Mouse (Mus musculus) regulatory T cell (primary cell): ENCODE measurements around the gene C1qtnf9.

Experiments used
- in situ Hi-C: fragments of 300-600 bp; cut with MboI, MseI; formaldehyde crosslinking; loops from one replicate; pipeline ENCODE4 v1.15.1; 2025; ENCODE audit warnings: high pct_unique_total_duplicates

The C1qtnf9 gene

DNA sequence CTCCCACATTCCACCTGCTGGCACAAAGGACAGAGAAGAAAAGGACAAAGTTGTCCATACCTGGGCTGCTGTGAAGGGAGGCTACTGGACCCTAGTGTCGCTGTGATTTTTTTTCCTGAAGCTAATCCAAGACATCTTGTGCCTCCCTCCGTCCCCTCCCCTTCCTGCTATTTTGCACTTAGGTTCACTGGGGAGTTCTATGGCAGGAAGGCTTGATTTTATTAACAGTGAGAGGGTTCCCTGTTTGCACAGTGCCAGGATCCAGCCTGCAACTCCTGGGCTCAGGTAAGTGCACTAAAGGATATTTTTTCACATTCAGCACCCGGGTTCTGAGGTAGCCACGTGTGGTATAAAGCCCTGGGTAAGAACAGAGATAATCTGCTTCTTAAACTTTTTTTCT lies at the start of gene C1qtnf9:
Gene C1qtnf9, plus strand, starts transcription at position 251 of the 400 bp plus-strand sequence.
- in situ Hi-C loops: no loop called here

DNA sequence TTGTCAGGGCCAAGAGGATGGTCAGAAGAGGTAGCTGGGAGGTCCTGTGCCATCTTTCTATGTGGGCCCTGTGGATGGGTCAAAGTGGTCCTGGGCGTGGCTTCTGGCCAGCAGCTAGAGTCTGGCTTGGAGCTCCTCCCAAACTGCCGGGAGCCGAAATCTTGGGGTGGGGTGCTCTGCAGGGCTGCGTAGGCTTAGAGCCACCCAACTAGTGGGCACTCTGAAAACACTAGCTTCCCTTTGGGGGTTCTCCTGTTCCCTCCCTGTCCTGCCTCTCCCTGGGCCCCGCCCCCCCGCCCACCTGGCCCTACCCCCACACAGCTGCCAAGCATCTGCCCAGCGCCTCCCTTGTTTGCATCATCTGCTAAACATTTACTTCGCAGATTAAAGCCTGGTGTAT lies 46.6 kb upstream of the C1qtnf9 start:
- in situ Hi-C loops: loop anchor here (10.0 kb wide), 1 partner anchor 963 kb away; no protein-coding TSS in a partner anchor

DNA sequence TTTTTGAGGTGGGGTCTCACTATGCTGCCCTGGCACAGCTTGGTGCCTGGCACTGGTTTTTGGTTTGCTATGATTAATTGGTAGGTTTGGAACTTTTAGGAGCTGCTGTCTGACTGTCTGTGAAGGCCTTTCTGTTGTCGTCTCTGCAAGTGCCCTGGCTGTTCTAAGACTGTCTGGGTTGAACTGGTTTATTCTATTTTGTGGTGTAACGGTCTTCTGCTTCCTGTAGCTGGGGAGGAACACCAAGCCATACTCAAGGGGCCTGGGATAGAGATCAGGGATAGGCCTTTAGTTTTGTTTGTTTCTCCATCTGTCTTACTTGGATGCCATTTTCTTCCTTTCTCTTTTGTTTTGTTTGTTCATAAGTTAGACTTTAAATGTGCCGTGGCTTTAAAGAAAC lies 46.0 kb upstream of the C1qtnf9 start:
- in situ Hi-C loops: loop anchor here (10.0 kb wide), 1 partner anchor 963 kb away; no protein-coding TSS in a partner anchor

DNA sequence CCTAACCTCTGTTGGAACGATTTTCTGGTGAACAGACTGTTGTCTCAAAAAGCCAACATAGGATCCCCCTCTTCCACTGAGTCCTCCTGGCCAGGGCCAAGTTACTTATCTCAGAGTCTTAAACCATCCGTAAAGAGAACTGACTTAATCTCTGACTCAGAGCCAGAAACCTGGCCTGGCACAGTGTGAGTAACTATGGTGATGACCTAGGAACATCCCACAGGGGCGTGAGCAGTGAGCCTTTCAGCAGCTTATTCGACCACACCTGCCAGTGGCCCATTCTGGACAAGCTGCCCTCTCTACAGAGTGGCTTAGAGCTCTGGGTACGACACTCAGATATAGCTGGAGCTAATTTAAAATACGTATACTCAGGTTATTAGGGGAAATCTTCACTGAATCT lies 41.8 kb upstream of the C1qtnf9 start:
- in situ Hi-C loops: loop anchor here (10.0 to 25.0 kb wide), 3 partner anchors 464 to 1611 kb away; partner anchors contain the start of genes Gm49336, Mtmr6 and Nupl1

DNA sequence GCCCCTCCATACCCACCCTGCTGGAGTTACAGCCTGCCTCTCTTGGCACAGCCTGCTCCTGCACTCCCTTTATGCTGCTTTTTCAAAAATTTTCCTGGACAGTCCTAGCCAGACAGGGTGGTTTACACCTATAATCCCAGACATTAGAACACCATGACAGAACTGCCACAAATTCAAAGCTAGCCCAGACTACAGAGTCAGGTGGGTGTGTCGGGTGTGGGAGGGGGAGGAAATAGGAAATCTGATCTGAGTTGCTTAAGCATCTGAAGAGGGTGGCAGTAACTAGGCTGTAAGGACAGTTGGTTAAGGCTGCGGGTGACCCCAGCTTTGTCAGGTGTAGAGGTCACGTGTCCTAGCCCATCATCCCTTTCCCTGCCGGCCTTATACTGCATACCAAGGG lies 40.8 kb upstream of the C1qtnf9 start:
- in situ Hi-C loops: loop anchor here (10.0 to 25.0 kb wide), 3 partner anchors 465 to 1610 kb away; partner anchors contain the start of genes Gm49336, Mtmr6 and Nupl1

DNA sequence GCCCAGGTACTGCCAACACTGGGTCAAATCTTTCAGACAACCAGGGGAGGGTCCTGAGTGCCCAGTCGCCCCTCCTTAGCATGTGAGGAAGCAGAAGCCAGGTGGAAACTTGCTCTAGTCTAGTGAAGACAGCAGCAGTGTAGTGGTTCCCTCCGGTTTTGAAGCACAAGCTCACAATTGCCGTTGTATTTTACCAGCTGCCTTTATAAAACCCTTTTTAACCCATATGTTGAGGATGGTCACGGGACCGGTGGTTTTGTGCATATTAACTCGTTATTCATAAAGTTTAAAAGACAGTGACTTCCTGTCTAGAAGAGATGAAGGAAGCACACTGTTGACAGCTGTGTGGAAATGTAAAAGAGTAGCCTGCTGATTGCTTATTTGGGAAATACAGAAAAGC lies 35.9 kb upstream of the C1qtnf9 start:
- in situ Hi-C loops: loop anchor here (25.0 kb wide), 2 partner anchors 470 to 1605 kb away; partner anchors contain the start of genes Gm49336, Mtmr6 and Nupl1

DNA sequence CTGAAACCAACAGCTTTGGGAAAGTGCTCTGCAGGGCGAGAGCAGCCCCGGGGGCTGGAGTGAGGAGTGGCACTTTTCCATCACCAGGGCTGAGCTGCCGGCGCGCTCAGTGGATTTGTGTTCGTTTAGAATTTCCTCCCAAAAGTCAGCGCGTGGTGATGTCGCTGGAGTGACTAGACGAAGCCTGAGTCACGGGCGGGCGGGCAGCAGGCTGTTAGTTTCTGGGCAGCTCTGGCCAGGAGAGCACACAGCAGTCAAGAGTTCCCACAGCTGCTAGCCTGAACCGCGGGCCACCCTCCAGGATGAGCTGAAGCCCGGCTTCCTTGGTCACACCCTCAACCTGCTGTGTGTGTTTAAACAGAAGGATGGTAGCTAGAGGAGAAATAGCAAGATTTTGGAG lies 35.1 kb upstream of the C1qtnf9 start:
- in situ Hi-C loops: loop anchor here (25.0 kb wide), 2 partner anchors 470 to 1605 kb away; partner anchors contain the start of genes Gm49336, Mtmr6 and Nupl1

DNA sequence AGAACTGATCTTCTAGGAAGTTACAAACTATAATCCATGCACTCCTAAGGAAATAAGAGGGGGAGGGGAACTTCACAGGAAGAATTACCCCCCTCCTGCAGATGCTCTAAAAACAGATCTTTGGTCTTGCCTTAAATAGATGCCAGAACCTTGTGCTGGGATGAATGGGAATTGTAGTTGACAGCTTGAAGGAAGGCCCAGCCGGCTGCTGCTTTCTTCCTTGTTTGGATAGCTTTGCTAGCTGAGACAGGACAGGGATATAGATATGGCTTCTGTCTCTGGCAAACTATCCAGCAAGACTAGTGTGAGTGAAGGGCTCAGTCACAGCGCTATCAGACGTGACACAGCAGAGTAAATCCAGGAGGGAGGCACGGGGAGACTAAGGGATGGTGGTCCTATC lies 34.2 kb upstream of the C1qtnf9 start:
- in situ Hi-C loops: loop anchor here (25.0 kb wide), 2 partner anchors 471 to 1604 kb away; partner anchors contain the start of genes Gm49336, Mtmr6 and Nupl1

DNA sequence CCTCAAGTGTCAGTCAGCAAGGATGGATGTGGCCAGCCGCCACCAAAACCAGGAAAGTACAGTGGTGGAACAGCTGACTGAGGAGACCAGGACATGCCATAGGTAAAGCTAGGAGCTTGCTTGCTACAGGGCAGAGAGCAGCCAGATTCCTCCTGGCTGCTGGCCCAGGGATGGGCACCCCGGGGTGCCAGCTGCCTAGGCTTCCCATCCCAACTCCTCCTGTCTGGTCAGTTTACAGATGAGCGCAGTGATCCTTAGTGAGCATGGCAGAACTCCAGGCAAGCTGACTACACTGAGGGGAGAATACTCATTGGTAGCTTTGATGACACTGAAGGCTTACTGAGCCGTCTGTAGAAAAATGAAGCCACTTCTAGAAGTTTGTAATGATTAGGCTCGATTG lies 32.7 kb upstream of the C1qtnf9 start:
- in situ Hi-C loops: loop anchor here (25.0 kb wide), 2 partner anchors 473 to 1602 kb away; partner anchors contain the start of genes Gm49336, Mtmr6 and Nupl1

DNA sequence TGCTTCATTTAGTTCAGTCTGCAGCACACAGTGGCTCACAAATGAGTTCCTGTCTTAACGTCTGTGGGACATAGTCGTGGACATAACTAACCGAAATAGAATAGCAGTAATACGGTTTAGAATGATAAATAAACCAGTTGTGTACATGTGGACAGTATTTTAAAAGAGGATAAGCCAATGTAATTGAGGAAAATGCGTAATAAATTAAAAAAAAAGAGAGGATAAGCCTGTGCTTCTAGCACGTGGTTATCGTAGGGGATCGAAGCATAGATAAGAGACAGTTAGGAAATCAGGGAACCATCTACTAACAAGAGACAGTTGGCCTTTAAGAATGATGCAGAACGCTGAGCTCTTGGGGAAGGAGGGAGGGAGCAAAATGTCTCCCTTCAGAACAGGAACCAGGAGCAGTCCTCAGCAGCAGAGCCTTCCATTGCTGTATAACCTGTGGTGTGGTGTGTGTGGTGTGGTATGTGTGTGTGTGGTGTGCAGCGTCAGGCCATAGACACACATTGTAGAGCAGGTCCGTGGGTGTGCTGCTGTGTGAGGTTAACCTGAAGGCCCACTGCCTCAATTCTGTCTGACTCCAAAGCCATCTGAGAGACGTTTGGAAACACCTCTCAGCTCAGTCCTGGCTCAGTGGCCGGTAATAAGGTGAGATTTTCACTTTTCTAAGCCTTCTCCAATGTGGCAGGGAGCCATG lies 31.9 kb upstream of the C1qtnf9 start:
- in situ Hi-C loops: loop anchor here (25.0 kb wide), 2 partner anchors 474 to 1601 kb away; partner anchors contain the start of genes Gm49336, Mtmr6 and Nupl1

DNA sequence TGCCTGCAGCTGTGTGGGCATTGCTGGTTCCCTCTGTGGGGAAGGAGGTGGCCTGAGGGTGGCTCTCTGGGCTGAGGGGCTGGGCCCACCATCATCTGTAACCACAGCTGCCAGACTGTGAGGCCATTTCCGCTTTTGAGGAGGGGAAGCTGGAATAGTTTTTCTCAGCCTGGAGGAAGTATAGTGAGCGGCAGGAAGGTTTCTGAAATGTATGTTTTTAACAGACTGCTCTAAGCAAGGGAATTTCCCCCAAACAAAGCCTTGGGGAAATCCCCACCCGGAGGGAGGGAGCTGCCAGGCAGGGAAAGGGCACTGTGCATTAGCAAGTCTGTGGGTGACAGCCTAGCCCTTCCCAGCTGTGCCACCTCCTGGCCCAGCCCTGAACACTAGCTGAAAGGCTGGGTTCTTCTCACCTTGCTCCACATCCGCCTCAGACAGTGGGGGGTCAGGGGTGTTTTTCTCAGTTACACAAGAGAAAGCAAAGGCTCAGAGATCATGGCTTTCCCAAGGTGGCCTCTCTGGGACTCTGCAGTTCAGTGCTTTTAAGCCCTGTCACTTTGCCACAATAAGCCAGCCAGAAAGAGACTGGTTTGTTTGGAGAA lies 31.2 kb upstream of the C1qtnf9 start:
- in situ Hi-C loops: loop anchor here (25.0 kb wide), 2 partner anchors 474 to 1601 kb away; partner anchors contain the start of genes Gm49336, Mtmr6 and Nupl1

DNA sequence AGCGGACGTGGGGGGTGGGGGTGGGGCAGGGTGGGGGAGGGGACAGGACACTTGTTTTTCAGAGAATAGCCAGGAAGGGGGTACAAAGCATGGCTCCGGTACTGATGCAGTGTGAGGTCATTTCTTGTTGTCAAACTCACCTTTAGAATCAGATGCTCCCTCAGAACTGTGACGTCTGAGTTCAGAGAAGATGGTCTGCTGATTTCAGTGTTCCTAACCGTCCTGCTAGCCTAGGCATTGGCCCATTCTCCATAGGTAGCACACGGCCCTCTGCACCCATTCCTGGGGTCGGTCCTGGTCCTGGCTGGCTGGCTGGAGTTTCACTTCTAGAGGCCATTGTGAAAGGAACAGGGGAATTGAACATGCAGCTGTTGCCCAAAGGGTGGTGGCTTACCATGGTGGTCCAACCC lies 30.7 kb upstream of the C1qtnf9 start:
- in situ Hi-C loops: loop anchor here (25.0 kb wide), 2 partner anchors 475 to 1600 kb away; partner anchors contain the start of genes Gm49336, Mtmr6 and Nupl1

DNA sequence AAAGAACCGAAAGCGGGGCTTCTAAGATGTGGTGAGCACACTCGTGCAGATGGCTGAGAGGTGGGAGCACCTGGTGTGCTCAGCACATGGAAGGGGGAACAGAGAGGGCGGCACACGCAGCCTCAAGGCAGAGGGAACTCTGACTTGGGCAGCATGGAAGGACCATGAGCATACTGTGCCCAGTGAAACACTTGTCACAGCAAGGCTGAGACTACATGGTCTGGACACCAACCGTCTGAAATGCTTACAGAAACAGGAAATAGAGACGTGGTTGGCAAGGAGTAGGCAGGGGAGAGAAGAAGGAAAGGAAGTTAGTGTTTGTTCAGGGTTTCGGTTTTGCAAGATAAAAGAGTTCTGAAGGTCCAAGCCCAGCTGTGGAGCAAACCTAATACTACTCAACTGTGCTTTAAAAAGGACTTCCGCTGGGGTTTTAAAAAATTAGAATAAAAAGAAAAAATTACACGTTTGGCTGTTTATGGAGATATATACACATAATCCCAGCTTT lies 29.4 kb upstream of the C1qtnf9 start:
- in situ Hi-C loops: loop anchor here (25.0 kb wide), 2 partner anchors 476 to 1599 kb away; partner anchors contain the start of genes Gm49336, Mtmr6 and Nupl1

DNA sequence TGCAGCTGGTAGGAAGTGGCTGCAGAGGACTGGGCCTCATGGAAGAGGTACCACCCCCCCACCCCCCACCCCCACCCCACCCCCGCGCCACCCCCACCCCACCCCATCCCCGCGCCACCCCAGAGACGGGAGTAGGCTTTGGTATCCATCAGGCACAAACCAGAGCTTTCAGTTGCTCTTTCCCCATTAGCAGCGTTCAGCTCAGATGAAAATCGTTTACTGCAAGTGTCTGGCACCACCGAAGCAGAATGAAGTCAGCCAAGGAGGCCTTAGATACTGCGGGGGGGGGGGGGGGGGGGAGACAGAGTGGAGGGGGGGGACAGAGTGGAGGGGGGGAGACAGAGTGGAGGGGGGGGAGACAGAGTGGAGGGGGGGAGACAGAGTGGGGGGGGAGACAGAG lies 28.8 kb upstream of the C1qtnf9 start:
- in situ Hi-C loops: loop anchor here (25.0 kb wide), 2 partner anchors 477 to 1598 kb away; partner anchors contain the start of genes Gm49336, Mtmr6 and Nupl1

DNA sequence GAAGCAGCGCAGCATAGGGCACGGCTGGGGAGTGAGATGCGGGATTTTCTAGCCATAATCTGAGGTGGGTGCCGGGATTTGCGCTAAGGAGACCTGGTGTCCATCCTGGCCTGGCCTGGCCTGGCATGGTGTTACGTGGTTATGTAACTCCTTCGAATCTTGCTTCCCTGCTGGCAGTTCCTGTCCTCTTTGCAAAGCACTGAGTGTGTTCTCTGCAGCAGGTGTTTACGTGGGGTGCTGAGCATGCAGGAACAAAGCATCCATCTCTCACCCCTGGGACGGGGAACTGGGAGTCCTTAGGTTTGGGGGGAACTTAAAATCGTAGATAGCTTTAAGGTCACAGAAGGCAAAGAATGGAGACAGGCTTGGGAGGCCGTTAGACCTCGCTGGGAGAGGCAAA lies 28.3 kb upstream of the C1qtnf9 start:
- in situ Hi-C loops: loop anchor here (25.0 kb wide), 2 partner anchors 477 to 1598 kb away; partner anchors contain the start of genes Gm49336, Mtmr6 and Nupl1

DNA sequence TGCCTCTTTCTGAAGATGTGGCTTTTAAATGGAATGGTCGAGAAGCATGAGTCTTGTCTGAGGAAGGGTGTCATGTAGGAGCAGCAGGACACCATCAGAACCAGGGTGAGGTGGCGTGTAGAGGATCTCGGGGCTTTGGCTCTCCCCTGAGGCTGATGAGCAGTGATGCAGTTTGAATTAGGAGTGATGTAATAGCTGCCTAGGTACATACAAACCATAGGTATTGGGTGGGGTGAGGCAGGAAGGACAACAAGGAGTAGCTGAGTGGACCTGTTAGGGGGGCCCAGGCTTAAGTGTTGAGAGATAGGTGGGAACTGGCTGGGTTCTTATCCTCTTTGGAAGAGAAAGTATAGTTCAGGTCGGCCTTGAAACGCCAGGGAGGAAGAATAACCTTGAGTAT lies 27.4 kb upstream of the C1qtnf9 start:
- in situ Hi-C loops: loop anchor here (25.0 kb wide), 2 partner anchors 478 to 1597 kb away; partner anchors contain the start of genes Gm49336, Mtmr6 and Nupl1

DNA sequence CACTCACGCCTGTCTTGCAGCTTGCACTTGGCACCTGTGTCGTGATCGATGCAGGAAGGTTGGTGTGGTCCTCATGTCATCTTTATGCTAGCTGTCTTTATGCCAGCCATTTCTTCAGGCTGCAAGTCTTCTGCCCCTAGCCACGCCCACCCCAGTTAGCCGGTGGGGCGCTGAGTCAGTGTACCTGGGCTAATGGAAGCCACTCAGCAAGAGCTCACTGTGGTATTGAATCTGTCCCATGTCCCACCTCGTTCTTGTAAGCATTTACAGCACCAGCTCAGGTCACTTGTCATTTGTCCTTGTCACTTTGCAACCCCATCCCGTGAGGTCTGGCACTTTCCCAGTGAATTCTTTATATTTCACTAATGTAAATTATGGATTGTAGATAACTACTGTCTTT lies 26.9 kb upstream of the C1qtnf9 start:
- in situ Hi-C loops: loop anchor here (25.0 kb wide), 2 partner anchors 479 to 1596 kb away; partner anchors contain the start of genes Gm49336, Mtmr6 and Nupl1

DNA sequence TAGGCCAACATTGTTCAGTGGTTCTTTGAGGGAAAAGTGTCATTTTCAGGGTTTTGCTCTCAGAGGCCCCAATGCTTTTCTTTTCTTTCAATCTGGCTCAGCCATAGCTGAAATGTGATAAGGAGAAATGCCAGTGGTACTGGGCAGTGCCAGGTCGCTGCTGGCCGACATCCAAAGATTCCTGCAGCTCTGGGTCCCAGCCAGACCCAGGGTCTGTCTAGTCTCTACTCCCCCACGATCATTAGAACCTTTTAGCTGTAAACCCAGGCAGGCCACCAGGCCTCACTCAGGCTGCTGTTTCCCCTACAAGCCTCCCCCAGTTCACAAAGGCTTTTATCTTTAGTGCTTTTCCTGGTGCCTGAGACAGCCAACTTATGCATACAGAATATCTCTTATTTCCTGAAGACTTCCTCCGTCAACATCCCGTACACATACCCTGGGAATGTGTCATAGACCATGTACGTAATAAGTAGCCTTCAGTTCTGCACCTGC lies 26.4 kb upstream of the C1qtnf9 start:
- in situ Hi-C loops: loop anchor here (25.0 kb wide), 2 partner anchors 479 to 1596 kb away; partner anchors contain the start of genes Gm49336, Mtmr6 and Nupl1

DNA sequence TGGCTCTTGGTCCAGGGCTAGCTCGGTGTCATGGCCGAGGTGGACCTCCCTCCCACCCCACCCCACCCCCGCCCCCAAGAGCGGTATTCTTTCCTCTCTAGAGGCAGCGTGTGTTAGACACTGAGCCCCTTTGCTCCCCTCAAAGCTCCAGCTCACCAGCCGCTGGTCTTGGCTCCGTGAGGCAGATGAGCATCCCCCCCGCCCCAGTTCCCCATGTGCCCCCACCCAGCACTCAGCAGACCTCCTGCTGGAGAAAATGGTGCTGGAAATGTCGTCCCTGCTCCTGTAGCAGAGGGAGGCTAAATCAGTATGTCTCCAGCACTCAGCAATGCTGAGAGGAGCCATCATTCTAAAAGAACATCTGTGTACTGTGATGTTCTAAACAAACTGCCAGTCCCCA lies 24.3 kb upstream of the C1qtnf9 start:
- in situ Hi-C loops: loop anchor here (25.0 kb wide), 2 partner anchors 481 to 1594 kb away; partner anchors contain the start of genes Gm49336, Mtmr6 and Nupl1

DNA sequence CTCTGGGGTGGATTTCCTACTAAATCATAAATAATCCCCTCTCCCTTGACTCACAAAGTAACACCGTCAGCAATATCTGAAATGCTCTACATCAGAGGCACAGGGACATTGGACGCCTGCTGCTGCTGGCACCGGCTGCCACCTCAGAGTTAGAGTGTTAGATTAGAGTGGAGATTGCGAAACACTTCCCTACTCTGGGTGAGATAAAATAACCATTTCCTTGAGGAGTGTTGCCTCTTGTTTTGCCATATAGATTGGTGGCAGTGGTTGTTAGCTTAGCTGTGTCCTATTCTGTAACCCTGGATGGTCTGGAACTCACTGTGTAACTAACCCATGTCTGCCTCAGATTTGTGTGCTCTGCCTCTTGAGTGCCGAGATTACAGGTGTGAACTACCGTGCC lies 22.7 kb upstream of the C1qtnf9 start:
- in situ Hi-C loops: loop anchor here (25.0 kb wide), 2 partner anchors 483 to 1592 kb away; partner anchors contain the start of genes Gm49336, Mtmr6 and Nupl1

DNA sequence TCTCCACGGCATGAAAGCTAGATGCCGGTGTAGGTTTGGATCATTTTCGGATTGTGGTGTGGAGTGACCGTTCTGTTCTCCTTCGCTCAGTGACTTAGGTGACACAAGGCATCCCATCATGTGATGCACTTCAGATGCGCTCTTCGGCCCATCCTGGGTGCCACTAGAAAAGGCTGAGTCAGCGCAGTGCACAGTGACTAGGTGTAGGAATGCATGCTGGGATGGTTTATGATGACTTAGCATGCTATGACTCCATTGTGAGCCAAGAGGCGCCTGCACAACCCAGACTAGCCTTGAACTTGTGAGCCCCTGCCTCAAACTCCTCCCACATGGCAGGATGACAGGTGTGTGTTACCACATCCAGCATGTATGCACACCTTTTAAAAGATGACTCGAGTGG lies 21.8 kb upstream of the C1qtnf9 start:
- in situ Hi-C loops: loop anchor here (25.0 kb wide), 2 partner anchors 484 to 1591 kb away; partner anchors contain the start of genes Gm49336, Mtmr6 and Nupl1
